Mouse (Mus musculus): ENCODE data around the gene Abhd16b.

DNA sequence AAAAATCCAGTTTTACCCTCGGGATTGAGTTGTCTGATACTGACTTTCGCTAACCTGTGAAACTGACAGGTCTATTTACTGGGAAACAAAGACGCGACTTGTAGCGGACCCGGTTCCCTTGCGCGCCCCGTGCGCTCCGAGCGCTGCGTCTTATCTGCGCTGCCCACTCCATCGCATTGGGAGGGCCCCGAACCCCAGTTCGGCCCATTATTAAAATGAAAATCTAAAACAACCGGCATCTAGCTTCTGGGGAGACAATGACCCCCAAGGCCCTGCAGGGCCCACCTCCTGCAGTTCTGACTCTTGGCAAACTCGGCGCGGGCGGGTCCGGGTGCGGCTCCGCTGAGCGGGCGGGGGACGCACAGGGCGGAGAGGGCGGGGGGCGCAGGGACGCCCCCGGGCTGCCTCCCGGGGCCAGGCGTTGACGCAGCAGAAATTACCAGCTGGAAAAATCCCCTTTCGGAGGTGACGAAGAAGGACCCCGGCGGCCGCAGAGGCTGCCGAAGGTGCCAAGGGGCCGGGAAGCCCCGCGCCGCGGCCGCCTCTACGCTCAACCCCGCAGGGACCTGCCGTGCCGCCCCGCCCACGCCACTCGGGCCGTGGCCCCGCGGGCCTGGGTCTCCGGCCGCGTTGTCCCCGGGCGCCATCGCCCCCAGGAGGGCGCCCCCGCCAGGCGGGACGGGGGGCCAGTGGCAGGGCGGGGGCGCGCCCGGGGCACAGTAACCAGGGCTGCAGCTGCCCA lies 34.4 kb upstream of the Abhd16b start:
- no peak for TF ChIP-seq CTCF (conservative IDR thresholded peaks at IDR 0.05; ENCODE audit: insufficient read depth, insufficient read length, low read depth, low read length)
- TF ChIP-seq POLR2A (IDR thresholded peaks at IDR 0.05; ENCODE audit: low read depth, low read length) = no peak

Data from kidney, adult 2 months (tissue).